Mouse (Mus musculus): Measurements from ENCODE around the gene Adgrf1. TPM values are rescaled to one million over a fixed set of nuclear protein-coding genes. Genes with fewer than 3 reads are reported as not detected.

The Adgrf1 gene
- polyA plus RNA-seq, 1 experiment = not detected

- Histone ChIP-seq H3ac (ENCODE audit: control insufficient read depth, insufficient read length, low read depth) (no peak overlapping the region), H3K4me3 (ENCODE audit: insufficient read depth, poor library complexity, severe bottlenecking) (no peak overlapping the region), H3K36me3 (ENCODE audit: control insufficient read depth, insufficient read depth) (no peaks in the 10 kb centered on the region), H3K27me3 (ENCODE audit: control insufficient read depth, insufficient read depth, insufficient read length) (no peaks in the 10 kb centered on the region), H3K79me2 (ENCODE audit: control insufficient read depth, insufficient read depth) (no peaks in the 10 kb centered on the region), H3K79me3 (ENCODE audit: low read depth) (no peaks in the 10 kb centered on the region)
- TF ChIP-seq MYOD1 (IDR thresholded peaks at IDR 0.05; ENCODE audit: control insufficient read depth, insufficient read length, low read depth) (no peak), MYOG (IDR thresholded peaks at IDR 0.05; ENCODE audit: control insufficient read depth, extremely low read depth, insufficient read length) (no peak), MAX (IDR thresholded peaks at IDR 0.05) (no peak), CEBPB (IDR thresholded peaks at IDR 0.05; ENCODE audit: low read depth) (no peak), FOSL1 (IDR thresholded peaks at IDR 0.05; ENCODE audit: insufficient read depth, low read length, poor library complexity, severe bottlenecking) (no peak), USF1 (IDR thresholded peaks at IDR 0.05; ENCODE audit: low read depth) (no peak), CTCF (IDR thresholded peaks at IDR 0.05; ENCODE audit: control insufficient read depth, insufficient read depth, insufficient read length) (no peak)
Measured at GRCm38 (mm10) chr17:43247245-43247644, 22.9 kb upstream of the Adgrf1 start.

- TF ChIP-seq MAX (IDR thresholded peaks at IDR 0.05) = no peak
- TF ChIP-seq CEBPB (IDR thresholded peaks at IDR 0.05; ENCODE audit: low read depth) = no peak
- no peak for TF ChIP-seq MYOG (IDR thresholded peaks at IDR 0.05; ENCODE audit: control insufficient read depth, extremely low read depth, insufficient read length)
- no peak for TF ChIP-seq USF1 (IDR thresholded peaks at IDR 0.05; ENCODE audit: low read depth)
- TF ChIP-seq FOSL1 (IDR thresholded peaks at IDR 0.05; ENCODE audit: insufficient read depth, low read length, poor library complexity, severe bottlenecking) = no peak
- Histone ChIP-seq H3ac (ENCODE audit: control insufficient read depth, insufficient read length, low read depth) (no peak overlapping the region), H3K4me3 (ENCODE audit: insufficient read depth, poor library complexity, severe bottlenecking) (no peak overlapping the region), H3K27me3 (ENCODE audit: control insufficient read depth, insufficient read depth, insufficient read length) (no peaks in the 10 kb centered on the region), H3K36me3 (ENCODE audit: control insufficient read depth, insufficient read depth) (no peaks in the 10 kb centered on the region), H3K79me3 (ENCODE audit: low read depth) (no peaks in the 10 kb centered on the region), H3K79me2 (ENCODE audit: control insufficient read depth, insufficient read depth) (no peaks in the 10 kb centered on the region)
Measured at GRCm38 (mm10) chr17:43249645-43250044, 20.5 kb upstream of the Adgrf1 start.

DNA sequence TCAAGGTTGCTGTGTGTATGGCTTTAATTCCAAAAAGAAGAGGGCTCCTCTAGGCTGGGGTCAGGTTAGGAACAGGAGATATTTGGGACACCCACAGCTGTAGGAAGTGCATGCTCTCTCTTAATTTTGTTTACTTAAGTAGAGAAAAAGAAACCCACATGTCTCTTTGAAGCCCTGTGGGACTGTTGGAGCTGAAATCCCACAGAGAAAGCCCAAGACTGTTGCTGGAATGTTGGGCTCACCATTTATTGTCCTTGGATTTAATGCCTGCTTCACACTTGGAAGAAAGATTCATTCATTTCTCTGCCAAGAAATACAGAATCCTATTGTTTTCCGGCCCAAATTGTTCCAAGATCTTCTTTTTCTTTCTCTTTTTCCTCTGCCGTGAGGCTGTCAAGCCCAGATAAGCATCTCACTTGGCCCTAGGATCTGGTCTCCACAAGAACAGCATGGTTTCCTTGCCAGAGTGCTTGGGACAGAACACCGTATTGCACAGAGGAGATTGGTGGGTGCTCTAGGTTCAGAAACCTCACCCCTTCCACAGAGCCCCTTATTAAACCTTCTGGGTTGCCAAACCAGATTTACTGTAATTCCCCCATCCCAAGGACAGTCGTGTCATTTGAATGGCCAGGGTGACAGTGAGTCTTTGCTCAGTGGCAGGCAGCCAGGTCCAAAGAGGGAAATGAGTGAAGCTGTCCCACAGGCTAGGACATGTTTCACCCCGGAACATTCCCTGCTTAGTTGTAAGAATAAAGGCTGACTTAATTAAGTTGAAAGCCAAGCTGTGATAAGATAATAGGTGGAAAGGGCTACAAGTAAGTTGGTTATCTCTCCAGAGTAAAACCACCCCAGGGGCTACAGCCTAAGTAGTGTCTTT, 18.6 kb upstream of the Adgrf1 start:
- TF ChIP-seq CEBPB (IDR thresholded peaks at IDR 0.05; ENCODE audit: low read depth) (no peak), CTCF (IDR thresholded peaks at IDR 0.05; ENCODE audit: control insufficient read depth, insufficient read depth, insufficient read length) (no peak), MYOG (IDR thresholded peaks at IDR 0.05; ENCODE audit: control insufficient read depth, extremely low read depth, insufficient read length) (no peak), FOSL1 (IDR thresholded peaks at IDR 0.05; ENCODE audit: insufficient read depth, low read length, poor library complexity, severe bottlenecking) (no peak), MYOD1 (IDR thresholded peaks at IDR 0.05; ENCODE audit: control insufficient read depth, insufficient read length, low read depth) (no peak), MAX (IDR thresholded peaks at IDR 0.05) (no peak), USF1 (IDR thresholded peaks at IDR 0.05; ENCODE audit: low read depth) (no peak)

GRCm38 (mm10) chr17:43252846-43253245, 17.3 kb upstream of the Adgrf1 start:
- H3K4me3 ChIP-seq (ENCODE audit: insufficient read depth, poor library complexity, severe bottlenecking) = no peak overlapping the region
- H3ac ChIP-seq (ENCODE audit: control insufficient read depth, insufficient read length, low read depth) = no peak overlapping the region
- H3K27me3 ChIP-seq (ENCODE audit: control insufficient read depth, insufficient read depth, insufficient read length) = no peaks in the 10 kb centered on the region
- TF ChIP-seq USF1 (IDR thresholded peaks at IDR 0.05; ENCODE audit: low read depth) (no peak), MAX (IDR thresholded peaks at IDR 0.05) (no peak), MYOG (IDR thresholded peaks at IDR 0.05; ENCODE audit: control insufficient read depth, extremely low read depth, insufficient read length) (no peak), FOSL1 (IDR thresholded peaks at IDR 0.05; ENCODE audit: insufficient read depth, low read length, poor library complexity, severe bottlenecking) (no peak)
- no peaks in the 10 kb centered on the region for H3K36me3 ChIP-seq (ENCODE audit: control insufficient read depth, insufficient read depth)
- H3K79me2 ChIP-seq (ENCODE audit: control insufficient read depth, insufficient read depth) = no peaks in the 10 kb centered on the region
- H3K79me3 ChIP-seq (ENCODE audit: low read depth) = no peaks in the 10 kb centered on the region

More for the DNA sequence above, 18.6 kb upstream of the Adgrf1 start:
- Histone ChIP-seq H3K36me3 (ENCODE audit: control insufficient read depth, insufficient read depth) (no peaks in the 10 kb centered on the region), H3ac (ENCODE audit: control insufficient read depth, insufficient read length, low read depth) (no peak overlapping the region), H3K27me3 (ENCODE audit: control insufficient read depth, insufficient read depth, insufficient read length) (no peaks in the 10 kb centered on the region), H3K4me3 (ENCODE audit: insufficient read depth, poor library complexity, severe bottlenecking) (no peak overlapping the region), H3K79me2 (ENCODE audit: control insufficient read depth, insufficient read depth) (no peaks in the 10 kb centered on the region), H3K79me3 (ENCODE audit: low read depth) (no peaks in the 10 kb centered on the region)

GRCm38 (mm10) chr17:43254261-43254660, 15.9 kb upstream of the Adgrf1 start:
- Histone ChIP-seq H3K79me2 (ENCODE audit: control insufficient read depth, insufficient read depth) (no peaks in the 10 kb centered on the region), H3K36me3 (ENCODE audit: control insufficient read depth, insufficient read depth) (no peaks in the 10 kb centered on the region), H3K79me3 (ENCODE audit: low read depth) (no peaks in the 10 kb centered on the region), H3K27me3 (ENCODE audit: control insufficient read depth, insufficient read depth, insufficient read length) (no peaks in the 10 kb centered on the region), H3K4me3 (ENCODE audit: insufficient read depth, poor library complexity, severe bottlenecking) (no peak overlapping the region), H3ac (ENCODE audit: control insufficient read depth, insufficient read length, low read depth) (no peak overlapping the region)
- TF ChIP-seq MYOD1 (IDR thresholded peaks at IDR 0.05; ENCODE audit: control insufficient read depth, insufficient read length, low read depth) (no peak), USF1 (IDR thresholded peaks at IDR 0.05; ENCODE audit: low read depth) (no peak), CTCF (IDR thresholded peaks at IDR 0.05; ENCODE audit: control insufficient read depth, insufficient read depth, insufficient read length) (no peak), MAX (IDR thresholded peaks at IDR 0.05) (no peak), MYOG (IDR thresholded peaks at IDR 0.05; ENCODE audit: control insufficient read depth, extremely low read depth, insufficient read length) (no peak), CEBPB (IDR thresholded peaks at IDR 0.05; ENCODE audit: low read depth) (no peak), FOSL1 (IDR thresholded peaks at IDR 0.05; ENCODE audit: insufficient read depth, low read length, poor library complexity, severe bottlenecking) (no peak)
